Mouse (Mus musculus) CD8-positive naive resting alpha-beta T cell, adult 57 days (primary cell): ENCODE measurements around the gene G6pc. TPM values are rescaled to one million over a fixed set of nuclear protein-coding genes. Genes with fewer than 3 reads are reported as not detected.

Experiments
- total RNA-seq: library from RNA; stranded (reverse); gene quantifications from one replicate; pipeline ENCODE4 v1.2.4, GENCODE M21; 2023

Gene G6pc
- not detected for total RNA-seq

DNA sequence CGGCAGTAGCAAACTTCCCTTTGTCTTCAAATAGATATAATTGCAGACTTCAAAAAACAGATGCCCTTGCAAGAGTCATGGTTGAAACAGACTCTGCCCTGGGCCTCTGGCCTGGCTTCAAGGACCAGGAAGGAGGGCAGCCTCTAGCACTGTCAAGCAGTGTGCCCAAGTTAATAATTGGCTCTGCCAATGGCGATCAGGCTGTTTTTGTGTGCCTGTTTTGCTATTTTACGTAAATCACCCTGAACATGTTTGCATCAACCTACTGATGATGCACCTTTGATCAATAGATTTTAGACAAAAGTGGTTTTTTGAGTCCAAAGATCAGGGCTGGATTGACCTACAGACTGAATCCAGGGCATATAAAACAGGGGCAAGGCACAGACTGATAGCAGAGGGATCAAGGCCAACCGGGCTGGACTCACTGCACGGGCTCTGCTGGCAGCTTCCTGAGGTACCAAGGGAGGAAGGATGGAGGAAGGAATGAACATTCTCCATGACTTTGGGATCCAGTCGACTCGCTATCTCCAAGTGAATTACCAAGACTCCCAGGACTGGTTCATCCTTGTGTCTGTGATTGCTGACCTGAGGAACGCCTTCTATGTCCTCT lies at the start of gene G6pc:
TSS of gene G6pc (plus strand) at position 236 of the 610 bp plus-strand sequence.

DNA sequence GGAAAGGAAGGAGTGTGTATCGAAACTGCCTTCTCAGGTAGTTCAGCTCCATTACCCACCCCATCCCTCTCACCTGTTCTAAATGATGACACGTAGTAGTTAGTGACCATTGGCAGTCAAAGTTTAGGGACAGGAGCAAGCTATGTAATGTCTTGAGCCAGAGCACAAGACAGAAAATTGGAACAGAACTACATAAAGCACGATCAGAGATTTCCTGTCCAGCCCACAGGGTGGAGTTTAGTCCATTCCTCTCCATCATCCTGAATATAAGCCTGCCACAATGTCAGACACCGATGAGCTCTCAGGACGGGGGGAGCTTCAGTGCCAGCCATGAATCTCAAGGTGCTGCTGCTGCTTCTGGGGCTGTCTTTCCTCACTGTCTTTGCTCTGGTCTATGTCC lies 42.6 kb upstream of the G6pc start, which contains the start of gene Aoc2:
TSS of gene Aoc2 (plus strand) at position 301 of the 400 bp plus-strand sequence.

DNA sequence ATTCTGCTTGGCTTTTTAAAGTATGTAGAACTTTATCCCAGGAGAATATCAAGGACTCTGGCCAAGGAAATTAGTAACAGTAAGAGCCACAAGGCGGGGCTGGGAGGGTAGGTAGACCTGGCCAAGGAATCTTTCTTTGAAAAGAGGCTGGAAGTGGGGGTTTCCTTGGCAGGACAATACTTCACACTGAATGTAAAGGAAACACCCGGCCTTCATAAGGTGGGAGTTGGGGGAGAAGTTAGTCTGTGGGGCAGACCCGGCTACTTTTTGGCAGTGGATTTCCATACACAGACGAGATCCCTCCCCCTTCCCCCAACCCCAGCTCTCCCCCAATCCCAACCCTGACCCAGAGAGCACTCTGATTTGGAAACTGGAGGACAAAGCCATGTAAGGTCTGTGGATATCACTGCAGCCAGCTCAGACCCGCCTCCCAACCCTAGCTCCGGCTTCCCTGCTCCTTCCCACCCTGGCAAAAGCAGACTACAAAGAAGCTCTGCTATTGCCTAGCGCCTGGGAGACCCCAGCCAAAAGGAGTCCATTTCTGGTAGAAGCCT lies 36.9 kb upstream of the G6pc start, which contains the start of gene Aoc3:
TSS of gene Aoc3 (plus strand) at position 235 of the 554 bp plus-strand sequence.

DNA sequence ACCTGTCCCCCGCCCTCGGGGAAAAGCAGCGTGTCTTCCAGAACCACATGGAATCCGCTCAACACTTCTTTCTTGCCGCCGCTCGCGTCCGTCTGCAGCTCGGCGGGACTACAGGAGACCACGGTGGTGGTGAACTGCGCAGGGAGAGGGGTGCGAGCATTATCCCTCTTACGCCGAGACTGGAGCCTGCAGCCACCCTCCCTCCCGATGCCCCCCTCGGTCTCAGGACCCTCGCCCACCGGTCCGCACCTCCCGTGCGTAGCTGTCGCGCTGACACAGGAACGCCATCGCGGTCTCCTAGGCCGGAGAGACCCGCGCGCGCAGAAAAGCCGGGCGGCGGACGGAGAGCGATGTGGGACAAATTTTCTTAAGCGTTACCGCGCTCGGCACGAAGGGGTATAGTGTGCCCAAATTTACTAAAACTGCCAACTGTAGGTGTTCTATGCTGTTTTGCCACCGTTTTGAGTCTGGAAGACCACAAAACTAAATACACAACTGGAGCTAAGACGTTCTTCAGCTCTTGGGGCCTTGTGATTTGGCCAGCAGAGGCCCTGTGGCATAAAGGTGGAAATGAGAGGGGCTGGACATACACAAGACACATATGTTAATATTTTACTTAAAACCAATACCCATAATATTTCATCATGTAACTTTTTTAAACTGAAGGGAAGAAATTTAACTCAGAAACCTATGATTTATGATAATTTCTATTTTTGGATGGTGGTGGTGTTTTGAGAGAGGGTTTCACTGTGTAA lies 49.9 kb downstream of the G6pc start, which contains the start of gene Aarsd1:
TSS of gene Aarsd1 (minus strand) at position 515 of the 755 bp plus-strand sequence.

DNA sequence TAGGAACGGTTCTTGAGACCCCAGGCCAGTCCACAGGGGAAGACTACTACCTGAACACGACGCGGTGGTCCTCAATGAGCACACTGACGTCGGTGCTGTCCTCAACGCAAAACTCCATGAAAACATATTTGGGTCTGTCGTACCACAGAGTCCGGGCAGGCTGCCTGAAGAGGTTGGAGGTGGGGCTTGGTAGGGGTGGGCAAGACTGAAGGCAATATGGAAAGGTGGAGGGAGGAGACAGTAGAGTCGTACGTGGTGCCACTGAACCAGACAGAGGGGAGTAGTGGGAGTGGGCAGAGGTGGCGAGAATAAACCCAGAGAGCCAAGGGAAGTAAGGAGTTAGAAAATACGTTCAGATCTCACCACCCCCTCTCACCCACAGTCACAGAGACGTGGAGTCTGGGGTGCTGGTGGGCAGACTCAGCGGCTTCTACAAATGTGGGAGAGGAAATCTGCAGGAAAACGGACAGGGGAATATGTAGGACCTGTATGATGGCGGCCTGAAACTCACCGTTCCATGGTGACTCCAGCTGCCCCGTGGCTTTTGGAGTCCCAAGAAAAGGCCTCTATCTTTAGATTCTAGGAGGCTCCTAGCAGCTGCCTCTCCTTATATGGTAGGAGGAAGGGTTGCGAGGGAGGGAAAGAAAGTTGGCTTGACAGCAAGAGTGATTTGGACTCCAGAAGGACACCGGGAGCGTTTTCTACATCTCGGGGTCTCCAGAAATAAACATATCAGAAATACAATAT lies 56.9 kb downstream of the G6pc start, which contains the start of gene Gm27029:
TSS of gene Gm27029 (minus strand) at position 692 of the 747 bp plus-strand sequence.

DNA sequence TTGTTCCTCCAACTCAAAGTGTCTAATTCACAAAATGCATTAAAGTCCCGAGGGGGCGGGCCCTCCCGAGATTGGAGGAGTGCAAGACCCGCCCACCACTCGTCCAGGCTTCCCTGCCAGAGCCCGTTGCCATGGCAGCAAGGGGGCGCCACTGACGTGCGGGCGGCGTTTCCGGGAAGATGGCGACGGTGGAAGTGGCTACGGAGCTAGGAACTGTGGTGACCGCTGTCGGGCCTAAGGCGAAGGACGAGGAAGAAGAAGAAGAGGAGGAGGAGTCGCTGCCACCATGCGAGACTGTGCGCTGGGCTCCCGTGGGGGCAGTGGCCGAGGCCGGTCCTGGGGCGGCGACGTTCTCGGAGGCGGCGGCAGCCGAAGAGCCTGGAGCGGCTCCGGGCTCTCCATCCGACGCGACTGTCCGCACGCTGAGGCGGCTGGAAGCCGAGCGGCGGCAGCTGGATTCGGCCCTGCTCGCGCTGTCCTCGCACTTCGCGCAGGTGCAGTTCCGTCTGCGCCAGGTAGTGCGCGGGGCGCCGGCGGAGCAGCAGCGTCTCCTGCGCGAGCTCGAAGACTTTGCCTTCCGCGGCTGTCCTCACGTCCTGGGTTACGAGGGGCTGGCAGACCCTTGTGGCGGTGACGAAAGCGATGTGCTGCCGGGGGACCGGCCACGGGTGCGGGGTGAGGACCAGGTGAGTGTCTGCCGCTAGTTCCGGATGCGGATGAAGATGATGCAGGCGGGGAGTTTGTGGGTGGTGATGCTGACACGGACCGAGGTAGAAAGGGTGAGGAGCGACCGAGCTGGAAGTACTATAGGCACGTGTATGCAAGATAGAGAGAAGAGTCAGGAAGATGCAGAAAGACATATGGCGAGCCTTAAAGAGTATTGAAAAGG lies 57.8 kb downstream of the G6pc start, which contains the start of the genes Rundc1 and Ptges3l:
TSS of gene Rundc1 (plus strand) at position 161 of the 889 bp plus-strand sequence.
TSS of gene Ptges3l (minus strand) at position 409 of the 889 bp plus-strand sequence.

Other genes starting within 250 kb of the G6pc start
- 78.7 TPM for gene Retreg3, start 247.7 kb upstream of the G6pc start, total RNA-seq
- 14.5 TPM for gene Tubg1, start 247.6 kb upstream of the G6pc start, total RNA-seq
- 2.5 TPM for gene Tubg2, start 211.7 kb upstream of the G6pc start, total RNA-seq
- not detected for gene Cntnap1, start 197.0 kb upstream of the G6pc start, total RNA-seq
- 0.28 TPM for gene Plekhh3, start 196.2 kb upstream of the G6pc start, total RNA-seq
- gene Ccr10, start 192.1 kb upstream of the G6pc start, total RNA-seq, result not detected
- gene Ezh1, start 141.1 kb upstream of the G6pc start, total RNA-seq, result 89.3 TPM
- 0.40 TPM for gene Ramp2, start 121.5 kb upstream of the G6pc start, total RNA-seq
- 71.7 TPM for gene Vps25, start 113.9 kb upstream of the G6pc start, total RNA-seq
- gene Wnk4, start 107.0 kb upstream of the G6pc start, total RNA-seq, result 2.8 TPM
- gene Cntd1, start 88.5 kb upstream of the G6pc start, total RNA-seq, result not detected
- 35.6 TPM for gene Coa3, start 88.4 kb upstream of the G6pc start, total RNA-seq
- 196 TPM for gene Becn1, start 65.3 kb upstream of the G6pc start, total RNA-seq
- gene Psme3, start 51.3 kb upstream of the G6pc start, total RNA-seq, result 118 TPM
- 24.1 TPM for gene Aoc2, start 42.5 kb upstream of the G6pc start, total RNA-seq
- gene Aoc3, start 37.0 kb upstream of the G6pc start, total RNA-seq, result 1.2 TPM
- 23.4 TPM for gene Aarsd1, start 50.1 kb downstream of the G6pc start, total RNA-seq
- 2.0 TPM for gene Gm27029, start 57.2 kb downstream of the G6pc start, total RNA-seq
- 23.9 TPM for gene Rundc1, start 57.5 kb downstream of the G6pc start, total RNA-seq
- 7.1 TPM for gene Ptges3l, start 57.8 kb downstream of the G6pc start, total RNA-seq
- gene Rpl27, start 74.7 kb downstream of the G6pc start, total RNA-seq, result 134 TPM
- 60.5 TPM for gene Ifi35, start 80.8 kb downstream of the G6pc start, total RNA-seq
- not detected for gene Rnd2, start 97.4 kb downstream of the G6pc start, total RNA-seq
- gene Vat1, start 98.7 kb downstream of the G6pc start, total RNA-seq, result 15.0 TPM
- 2.5 TPM for gene Brca1, start 184.4 kb downstream of the G6pc start, total RNA-seq
- 132 TPM for gene Nbr1, start 184.6 kb downstream of the G6pc start, total RNA-seq
- 7.7 TPM for gene Tmem106a, start 214.7 kb downstream of the G6pc start, total RNA-seq
- gene Gm11634, start 231.7 kb downstream of the G6pc start, total RNA-seq, result not detected